Mouse (Mus musculus) gastrocnemius, postnatal 10 days (tissue): Measurements from ENCODE around the gene Atp6v1e2. TPM values are rescaled to one million over a fixed set of nuclear protein-coding genes. Genes with fewer than 3 reads are reported as not detected.

Experiments
- DNase-seq: peaks from one replicate; pipeline ENCODE4 v3.0.0; 2021; ENCODE audit warnings: mixed read lengths
- total RNA-seq, 2 experiments: library from RNA; stranded (reverse); gene quantifications; 2 replicates each; pipeline ENCODE4 v1.2.3; 2021

Atp6v1e2 gene
- total RNA-seq, 2 experiments from 2014 or later, result not detected

GRCm38 (mm10) chr17:86915540-86915939 is 32.2 kb downstream of the Atp6v1e2 start:
- DNase-seq, result no peak

- DNase-seq, result no peak
Measured at GRCm38 (mm10) chr17:86913003-86913607, 34.6 kb downstream of the Atp6v1e2 start.

GRCm38 (mm10) chr17:86911261-86911660 is 36.4 kb downstream of the Atp6v1e2 start:
- no peak for DNase-seq

DNA sequence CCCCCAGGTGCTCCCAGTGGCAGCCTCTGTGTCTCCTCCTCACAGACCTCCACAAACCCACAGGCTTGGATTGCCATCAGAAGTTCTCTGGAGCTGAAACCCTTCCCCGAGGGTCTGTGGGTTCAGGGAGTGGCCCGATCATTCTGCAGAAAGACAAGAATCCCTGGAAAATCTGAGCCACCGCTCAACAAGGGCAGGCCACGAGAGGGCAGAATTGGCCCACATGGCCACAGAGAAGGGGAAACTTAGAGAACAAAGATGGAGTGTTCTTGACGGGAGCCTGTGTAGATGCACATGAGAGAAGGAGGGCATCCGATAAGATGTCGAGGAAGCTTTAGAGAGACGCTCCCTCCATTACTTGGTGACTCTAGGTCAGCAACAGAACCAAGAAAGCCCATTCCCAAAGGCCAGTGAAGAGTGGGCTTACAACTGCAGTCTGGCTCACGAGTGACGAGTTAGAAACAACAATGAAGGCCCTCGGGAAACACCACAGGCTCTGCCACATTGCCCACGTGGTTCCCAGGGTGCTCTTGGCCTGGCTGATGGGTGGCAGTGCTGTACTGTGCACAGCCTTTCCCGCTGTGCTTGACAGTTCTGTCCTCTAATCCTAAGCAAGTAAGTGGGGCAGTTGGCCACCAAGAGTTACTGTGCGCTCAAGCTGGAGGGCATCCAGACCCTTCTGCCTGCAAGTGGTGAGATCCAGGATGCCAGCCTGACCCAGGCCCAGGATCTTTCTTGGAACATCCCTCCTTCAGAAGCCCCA is 37.8 kb downstream of the Atp6v1e2 start:
- DNase-seq, result peak; percentile 52

GRCm38 (mm10) chr17:86908316-86908715 is 39.4 kb downstream of the Atp6v1e2 start:
- no peak for DNase-seq

- no peak for DNase-seq
Measured at GRCm38 (mm10) chr17:86907092-86907491, 40.6 kb downstream of the Atp6v1e2 start.

- DNase-seq, result no peak
Measured at GRCm38 (mm10) chr17:86906601-86907000, 41.1 kb downstream of the Atp6v1e2 start.

GRCm38 (mm10) chr17:86906136-86906461 is 41.6 kb downstream of the Atp6v1e2 start:
- DNase-seq, result peak; percentile 84

DNA sequence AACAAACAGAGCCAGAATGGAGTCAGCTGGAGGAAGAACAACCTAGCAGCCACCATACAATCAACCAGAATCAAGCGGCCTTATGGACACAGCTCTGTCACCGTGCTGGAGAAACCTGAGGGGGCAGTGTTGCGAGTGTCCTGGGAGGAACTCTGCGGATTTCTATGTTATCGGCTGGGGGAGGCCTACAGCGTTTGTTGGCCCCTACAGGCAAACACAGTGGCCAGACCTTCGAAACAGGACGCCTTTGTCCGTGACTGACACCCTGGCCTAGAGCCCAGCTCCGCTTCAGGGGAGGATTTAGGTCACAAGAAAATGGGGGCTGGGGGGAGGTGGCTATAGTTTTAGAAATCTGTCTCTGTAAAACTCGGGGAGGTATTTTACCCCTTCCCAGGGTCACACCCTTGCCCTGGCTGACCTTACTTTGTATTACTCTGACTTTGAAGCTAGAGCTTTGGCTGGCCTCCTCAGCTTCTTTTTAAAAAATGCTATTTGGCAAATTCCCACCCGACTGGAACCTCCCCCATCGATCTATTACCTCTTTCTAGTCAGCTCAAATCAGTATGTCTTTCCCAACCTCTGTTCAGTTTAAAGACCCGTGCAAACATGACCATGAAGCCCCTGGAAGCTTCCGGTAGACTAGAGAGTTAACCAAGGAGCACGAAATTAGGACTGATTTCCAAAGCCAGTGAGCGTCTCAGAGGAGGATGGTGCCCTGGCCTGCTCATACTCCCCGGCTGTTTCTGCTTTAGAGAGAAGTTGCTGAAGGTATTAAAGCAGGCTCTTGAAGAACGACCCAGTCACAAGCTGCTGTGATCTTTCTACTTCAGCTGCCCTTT is 42.2 kb downstream of the Atp6v1e2 start:
- DNase-seq, result peak; percentile 63

DNA sequence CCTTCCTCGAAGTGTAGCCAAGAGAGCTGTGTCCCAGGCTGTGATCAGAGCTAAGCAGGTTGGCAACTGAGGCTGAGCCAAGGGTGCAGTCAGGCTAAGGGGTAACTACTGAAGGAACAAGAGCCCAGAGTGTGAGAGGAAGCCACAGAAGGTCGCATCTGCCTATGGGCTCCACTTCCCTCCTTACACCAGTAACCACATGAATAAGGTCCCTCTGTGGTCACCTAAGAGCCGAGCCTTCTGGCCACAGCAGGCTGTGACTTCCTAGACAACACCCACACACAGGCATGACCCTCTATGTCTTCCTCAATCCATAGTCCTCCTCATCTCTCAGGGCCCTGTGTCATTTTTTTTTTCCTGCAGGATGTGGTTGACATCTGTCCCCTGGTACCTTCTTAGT is 43.5 kb downstream of the Atp6v1e2 start:
- DNase-seq, result no peak

DNA sequence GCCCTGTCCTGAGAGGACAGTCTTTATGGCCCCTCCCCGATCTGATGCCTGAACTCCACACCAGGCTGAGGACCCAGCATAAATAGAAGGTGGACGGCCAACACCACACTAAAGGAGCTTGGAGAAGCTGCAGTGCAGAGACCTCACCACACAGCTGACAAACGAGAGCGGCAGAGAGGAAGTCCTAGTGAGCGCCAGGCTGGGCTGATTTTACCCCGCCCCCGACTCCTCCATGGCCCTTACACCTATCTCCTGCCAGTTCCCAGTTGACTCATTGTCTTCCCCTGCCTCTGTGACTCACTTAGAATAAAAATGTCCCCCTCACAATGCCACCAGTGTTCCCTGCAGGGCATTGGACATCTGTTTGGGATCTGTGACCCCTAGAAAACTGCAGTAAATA is 44.1 kb downstream of the Atp6v1e2 start:
- DNase-seq, result no peak

GRCm38 (mm10) chr17:86902399-86903067 is 45.2 kb downstream of the Atp6v1e2 start:
- DNase-seq, result no peak

DNA sequence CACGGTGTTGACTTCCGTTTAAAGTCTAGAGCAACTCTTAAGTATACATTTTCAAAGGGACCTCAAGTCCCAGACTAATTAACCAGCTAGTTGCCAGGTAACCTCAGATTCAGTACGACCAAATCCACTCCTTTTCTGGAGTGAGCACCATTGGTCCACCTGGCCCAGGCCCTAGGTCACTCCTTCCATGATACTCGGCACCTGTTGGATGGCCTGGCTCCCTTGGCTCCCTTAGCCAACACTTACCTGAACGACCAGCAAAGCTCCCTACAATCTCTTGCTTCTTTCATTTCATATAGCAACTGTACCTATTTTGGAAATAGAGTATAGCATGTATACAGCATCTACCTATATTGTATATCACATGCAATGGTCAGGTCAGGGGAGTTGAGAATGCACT is 47.1 kb downstream of the Atp6v1e2 start:
- DNase-seq, result no peak

DNA sequence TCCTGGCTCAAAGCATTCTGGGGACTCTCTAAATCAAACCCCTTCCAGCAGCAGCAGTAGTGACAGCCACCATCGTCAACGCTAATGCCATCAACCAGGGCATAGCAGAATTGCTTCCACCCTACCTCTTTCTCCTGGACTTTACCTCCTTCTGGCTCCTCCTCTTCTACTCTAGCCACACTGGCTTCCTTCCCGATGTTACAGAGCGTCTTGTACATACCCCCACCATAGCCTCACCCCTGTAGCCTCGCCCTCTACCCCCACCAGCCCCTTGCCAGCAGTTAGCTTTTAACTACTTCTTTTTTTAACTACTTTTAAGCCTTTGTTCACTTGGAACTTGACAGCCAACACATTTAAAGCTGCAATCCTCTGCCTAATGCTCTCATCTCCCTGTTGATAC is 47.9 kb downstream of the Atp6v1e2 start:
- DNase-seq, result no peak

- DNase-seq, result no peak
Measured at GRCm38 (mm10) chr17:86897486-86898165, 50.1 kb downstream of the Atp6v1e2 start.

DNA sequence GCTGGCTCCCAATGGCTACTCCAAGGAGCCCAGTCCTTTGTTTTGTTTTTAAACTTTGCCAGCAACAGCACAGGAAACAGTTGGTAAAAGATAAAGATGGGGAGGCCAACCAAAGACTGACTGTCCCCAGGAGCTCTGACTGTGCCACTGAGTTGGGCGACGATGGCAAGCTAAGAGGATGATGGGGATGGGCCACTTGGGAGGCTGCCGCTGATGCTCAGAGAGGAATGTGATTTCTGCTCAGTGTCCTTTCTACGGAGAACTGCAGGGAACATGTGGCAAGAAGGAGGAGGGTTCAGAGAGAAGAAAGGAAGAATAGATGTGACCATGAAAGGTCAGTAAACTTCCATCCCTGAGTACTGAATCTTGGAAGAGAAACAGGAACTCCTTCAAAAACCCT is 52.5 kb downstream of the Atp6v1e2 start:
- DNase-seq, result no peak

Other genes with a start within 250 kb of the Atp6v1e2 start
- gene Epas1, start 194.2 kb downstream of the Atp6v1e2 start, total RNA-seq, result 10 to 100 TPM; 76.9 to 88.9 TPM
- not detected for gene Tmem247, start 30.5 kb downstream of the Atp6v1e2 start, total RNA-seq
- gene Rhoq, start 15.2 kb upstream of the Atp6v1e2 start, total RNA-seq, result 100 to 1,000 TPM; 145 to 153 TPM
- 1 to 10 TPM; 3.8 to 4.1 TPM for gene Pigf, start 77.5 kb upstream of the Atp6v1e2 start, total RNA-seq
- gene Cript, start 77.7 kb upstream of the Atp6v1e2 start, total RNA-seq, result 10 to 100 TPM; 26.3 to 29.2 TPM
- gene Socs5, start 159.8 kb upstream of the Atp6v1e2 start, total RNA-seq, result 10 to 100 TPM; 12.3 to 15.0 TPM